Mouse (Mus musculus): ENCODE data around the gene Ndufa12. TPM values are rescaled to one million over a fixed set of nuclear protein-coding genes. Genes with fewer than 3 reads are reported as not detected.
A peak's percentile ranks its signal among the peaks of the same experiment; 100 is the strongest.

The Ndufa12 gene
- total RNA-seq, 2 experiments from 2014 or later, result 596 to 744 TPM

- H3K27ac ChIP-seq, result no peak overlapping the region
- no peak overlapping the region for H3K4me3 ChIP-seq
- intact Hi-C loops (cut with DNase I), result no loop called here
- DNase-seq, result no peak
- no peak for TF ChIP-seq CTCF (IDR thresholded peaks at IDR 0.05)
Observed at GRCm38 (mm10) chr10:94172137-94172536, 26.4 kb upstream of the Ndufa12 start.

GRCm38 (mm10) chr10:94172706-94173105 is 25.8 kb upstream of the Ndufa12 start:
- intact Hi-C loops (cut with DNase I), result no loop called here
- TF ChIP-seq CTCF (IDR thresholded peaks at IDR 0.05), result no peak
- Histone ChIP-seq H3K27ac (no peak overlapping the region), H3K4me3 (no peak overlapping the region)
- no peak for DNase-seq

- intact Hi-C loops (cut with DNase I), result no loop called here
- Histone ChIP-seq H3K4me3 (no peak overlapping the region), H3K27ac (no peak overlapping the region)
- no peak for TF ChIP-seq CTCF (IDR thresholded peaks at IDR 0.05)
- no peak for DNase-seq
Observed at GRCm38 (mm10) chr10:94174652-94175051, 23.9 kb upstream of the Ndufa12 start.

- TF ChIP-seq CTCF (IDR thresholded peaks at IDR 0.05), result no peak
- no peak overlapping the region for H3K4me3 ChIP-seq
- intact Hi-C loops (cut with DNase I), result no loop called here
- DNase-seq, result no peak
- H3K27ac ChIP-seq, result no peak overlapping the region
Observed at GRCm38 (mm10) chr10:94183199-94183598, 15.3 kb upstream of the Ndufa12 start.

- Histone ChIP-seq H3K4me3 (no peak overlapping the region), H3K27ac (no peak overlapping the region)
- TF ChIP-seq CTCF (IDR thresholded peaks at IDR 0.05), result no peak
- DNase-seq, result no peak
- intact Hi-C loops (cut with DNase I), result no loop called here
Observed at GRCm38 (mm10) chr10:94204973-94205372, 6.5 kb downstream of the Ndufa12 start.

GRCm38 (mm10) chr10:94210718-94211618 is 12.4 kb downstream of the Ndufa12 start:
- Histone ChIP-seq H3K27ac (no peak overlapping the region), H3K4me3 (no peak overlapping the region)
- intact Hi-C loops (cut with DNase I), result no loop called here
- TF ChIP-seq CTCF (IDR thresholded peaks at IDR 0.05), result peak; percentile 38
- DNase-seq, result no peak

- H3K27ac ChIP-seq, result no peak overlapping the region
- H3K4me3 ChIP-seq, result no peak overlapping the region
- no peak for DNase-seq
- no peak for TF ChIP-seq CTCF (IDR thresholded peaks at IDR 0.05)
- intact Hi-C loops (cut with DNase I), result no loop called here
Observed at GRCm38 (mm10) chr10:94211725-94212124, 13.2 kb downstream of the Ndufa12 start.

GRCm38 (mm10) chr10:94225026-94225750 is 26.7 kb downstream of the Ndufa12 start:
- DNase-seq, result no peak
- no peak overlapping the region for H3K4me3 ChIP-seq
- no peak overlapping the region for H3K27ac ChIP-seq
- intact Hi-C loops (cut with DNase I), result no loop called here
- TF ChIP-seq CTCF (IDR thresholded peaks at IDR 0.05), result peak; percentile 23; the same call in 1 of the 2 replicates

- no peak for DNase-seq
- H3K27ac ChIP-seq, result no peak overlapping the region
- H3K4me3 ChIP-seq, result no peak overlapping the region
- intact Hi-C loops (cut with DNase I), result no loop called here
- TF ChIP-seq CTCF (IDR thresholded peaks at IDR 0.05), result no peak
Observed at GRCm38 (mm10) chr10:94230172-94230981, 31.9 kb downstream of the Ndufa12 start.

- no peak for TF ChIP-seq CTCF (IDR thresholded peaks at IDR 0.05)
- DNase-seq, result no peak
- Histone ChIP-seq H3K4me3 (no peak overlapping the region), H3K27ac (no peak overlapping the region)
- intact Hi-C loops (cut with DNase I), result no loop called here
Observed at GRCm38 (mm10) chr10:94231025-94231424, 32.5 kb downstream of the Ndufa12 start.

GRCm38 (mm10) chr10:94235200-94235599 is 36.7 kb downstream of the Ndufa12 start:
- DNase-seq, result no peak
- H3K27ac ChIP-seq, result no peak overlapping the region
- no peak for TF ChIP-seq CTCF (IDR thresholded peaks at IDR 0.05)
- intact Hi-C loops (cut with DNase I), result no loop called here
- H3K4me3 ChIP-seq, result no peak overlapping the region

GRCm38 (mm10) chr10:94241346-94241745 is 42.8 kb downstream of the Ndufa12 start:
- H3K27ac ChIP-seq, result no peak overlapping the region
- intact Hi-C loops (cut with DNase I), result no loop called here
- no peak overlapping the region for H3K4me3 ChIP-seq
- no peak for DNase-seq
- TF ChIP-seq CTCF (IDR thresholded peaks at IDR 0.05), result no peak

Measured in gastrocnemius, adult 2 months (tissue).